Mouse (Mus musculus): ENCODE results near the gene Ostf1.

Gene Ostf1

DNA sequence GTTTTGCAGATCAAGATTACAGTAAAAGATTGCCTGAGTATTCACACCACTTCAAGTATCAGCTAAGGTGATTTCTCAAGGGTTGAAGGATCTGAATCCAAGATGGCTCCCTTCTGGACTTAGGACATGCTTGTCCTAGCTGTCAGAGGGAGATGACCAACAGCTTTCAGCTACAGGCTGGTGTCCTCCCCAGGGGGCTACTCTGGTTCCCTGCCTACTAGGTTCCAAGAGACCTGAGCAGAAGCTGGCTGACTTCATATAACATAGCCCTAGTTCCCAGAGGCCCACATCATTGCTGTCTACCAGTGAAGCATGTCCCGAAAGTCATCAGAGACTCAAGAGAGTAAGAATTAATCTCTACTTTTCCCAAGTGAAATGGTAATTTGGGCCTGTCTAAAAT, 62.1 kb downstream of the Ostf1 start:
- 98% methylated on average over 1 of the region's 1 CpGs for WGBS

DNA sequence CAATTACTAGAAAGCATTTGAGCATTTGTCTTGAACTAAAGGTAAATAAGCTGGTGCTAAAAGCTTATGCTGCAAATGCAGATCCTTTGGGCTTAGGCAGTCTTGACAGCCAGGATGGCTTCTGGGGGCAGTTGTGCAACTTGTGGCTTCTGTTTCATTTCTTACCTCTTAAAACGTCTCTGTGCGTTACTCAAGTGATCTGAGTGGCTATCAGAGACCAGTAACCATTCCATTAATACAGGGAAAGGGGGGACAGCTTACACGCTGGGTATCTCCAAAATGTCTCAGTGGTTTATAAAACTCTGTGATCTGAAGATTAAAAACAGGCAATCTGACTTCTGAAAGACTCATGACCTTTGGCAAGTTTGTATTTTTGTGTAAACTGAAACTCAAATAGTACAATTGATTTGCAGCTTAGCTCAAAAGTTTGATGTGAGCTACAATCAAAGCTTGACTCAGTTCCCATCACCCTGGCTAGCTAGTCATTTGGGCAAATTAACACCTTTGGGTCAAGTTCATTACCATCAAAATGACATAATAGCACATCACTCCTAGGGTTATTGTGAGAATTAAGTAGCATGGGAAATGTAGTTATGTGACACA, 62.7 kb downstream of the Ostf1 start:
- 90% methylated on average over 3 of the region's 3 CpGs for WGBS

DNA sequence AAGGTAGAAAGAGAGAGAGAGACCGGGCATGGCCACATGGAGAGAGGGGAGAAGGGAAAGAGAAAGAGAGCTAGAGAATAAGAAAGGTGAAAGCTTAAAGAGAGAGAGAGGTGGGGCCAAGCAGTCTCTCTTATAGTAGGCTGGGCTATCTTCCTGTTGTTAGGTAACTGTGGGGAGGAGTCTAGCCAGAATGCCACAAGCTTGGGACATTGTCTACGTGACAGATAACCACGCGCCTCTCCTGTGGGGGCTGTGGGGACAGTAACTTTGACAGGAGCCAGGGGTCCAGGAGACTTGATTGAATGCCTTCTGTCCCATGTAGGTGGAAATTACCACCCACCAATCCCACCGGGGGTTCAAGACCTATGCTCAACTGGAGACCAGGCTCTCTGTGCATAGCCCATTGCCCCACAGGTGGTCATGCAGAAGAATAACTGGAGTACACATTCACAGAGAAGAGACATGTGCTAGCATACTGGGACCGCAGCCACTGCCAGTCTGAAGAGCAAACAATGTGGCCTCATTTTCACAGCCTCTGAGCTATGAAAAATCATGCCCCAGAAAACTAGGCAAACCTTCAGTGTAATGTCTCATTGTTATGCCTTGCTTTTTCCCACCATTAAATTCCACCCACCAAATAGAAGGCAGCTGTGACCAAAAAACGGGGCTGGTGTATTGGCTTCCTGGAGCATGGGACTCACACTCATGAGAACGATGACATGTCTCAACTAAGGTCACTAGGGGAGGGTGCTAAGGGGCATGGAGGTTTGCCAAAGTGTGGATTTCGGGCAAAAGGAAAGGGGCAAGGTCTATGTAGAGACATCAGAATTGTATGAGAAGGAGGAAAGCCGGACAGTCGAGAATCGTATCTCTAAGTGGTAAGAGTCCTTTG, 63.4 kb downstream of the Ostf1 start:
- 81% methylated on average over 12 of the region's 12 CpGs for WGBS

DNA sequence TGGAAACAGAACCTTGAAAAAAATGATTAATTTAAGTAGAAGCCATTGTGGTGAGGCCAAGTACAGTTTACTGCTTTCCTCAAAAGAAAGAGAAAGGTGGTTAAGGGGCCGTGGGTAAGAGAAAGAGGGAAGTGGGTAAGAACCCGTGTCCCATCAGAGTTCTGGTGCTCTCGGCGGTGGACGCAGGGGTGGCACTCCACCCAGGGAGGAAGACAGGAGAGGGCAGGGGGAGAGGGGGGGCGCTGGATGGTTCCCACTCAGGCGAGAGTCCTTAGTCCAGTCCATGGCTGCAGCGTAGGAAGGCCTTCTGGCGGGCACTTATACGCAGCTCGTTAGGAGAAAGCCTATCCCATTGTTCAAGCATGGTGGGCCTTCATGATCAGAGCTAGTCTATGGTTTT, 64.1 kb downstream of the Ostf1 start:
- 86% methylated on average over 11 of the region's 11 CpGs for WGBS

DNA sequence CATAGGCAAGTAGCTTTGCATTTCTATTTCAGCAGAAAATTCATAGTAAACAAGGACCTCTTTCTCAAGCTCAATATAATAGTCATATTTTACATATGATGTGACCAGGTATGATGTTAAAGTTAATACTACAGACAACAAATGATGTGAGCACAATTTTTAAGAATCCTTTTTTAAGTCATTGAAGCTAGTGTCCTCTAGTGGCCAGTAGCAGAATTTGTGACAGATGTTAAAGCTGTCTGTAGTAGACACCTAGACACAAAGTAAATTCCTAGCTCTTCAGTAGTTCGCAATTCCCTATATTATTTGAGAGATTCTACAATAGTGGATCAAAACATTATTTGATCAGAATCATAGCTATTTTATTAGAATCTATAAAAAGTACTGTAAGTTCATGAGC, 73.9 kb downstream of the Ostf1 start:
- WGBS, result 83% methylated on average over 1 of the region's 1 CpGs

DNA sequence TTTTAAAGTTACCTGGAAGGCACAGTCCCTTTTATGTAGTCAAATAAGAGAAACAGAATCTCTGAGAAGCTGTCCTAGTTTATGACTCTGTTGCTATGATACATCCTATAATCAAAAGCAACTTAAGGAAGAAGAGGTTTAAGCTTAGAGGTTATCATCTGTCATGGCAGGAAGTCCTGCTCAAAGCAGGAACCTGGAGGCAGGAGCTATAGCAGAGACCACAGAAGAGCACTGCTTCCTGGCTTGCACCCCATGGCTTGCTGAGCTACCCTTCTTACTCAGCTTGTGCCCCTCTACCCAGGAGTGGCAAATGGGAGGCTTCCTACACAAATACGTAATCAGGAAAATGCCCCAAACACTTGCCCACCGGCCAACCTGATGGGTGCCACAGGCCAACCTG, 76.0 kb downstream of the Ostf1 start:
- 89% methylated on average over 2 of the region's 2 CpGs for whole genome bisulfite sequencing

DNA sequence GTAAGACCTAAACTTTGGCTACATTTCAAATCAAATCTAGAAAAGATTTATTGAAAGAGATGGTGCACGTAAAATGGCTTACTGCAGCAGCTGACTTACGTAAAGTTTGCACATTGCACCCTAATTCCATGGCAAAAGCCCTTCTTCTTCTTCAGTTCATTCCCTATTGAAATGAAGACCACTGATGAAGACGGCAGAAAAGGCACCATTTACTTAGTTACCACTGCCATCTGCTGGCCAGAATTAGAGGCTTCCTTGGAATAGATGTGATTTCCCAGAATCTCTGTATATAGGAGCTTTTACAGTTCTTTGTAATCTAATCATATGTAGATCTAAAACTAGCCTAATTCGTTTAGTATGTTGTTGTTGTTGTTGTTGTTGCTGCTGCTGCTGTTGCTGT, 83.0 kb downstream of the Ostf1 start:
- WGBS, result 4% methylated on average over 4 of the region's 4 CpGs

Data from cerebral cortex, adult 2 months (tissue).